Mouse (Mus musculus): ENCODE results near the gene Crybb1.

Gene Crybb1

DNA sequence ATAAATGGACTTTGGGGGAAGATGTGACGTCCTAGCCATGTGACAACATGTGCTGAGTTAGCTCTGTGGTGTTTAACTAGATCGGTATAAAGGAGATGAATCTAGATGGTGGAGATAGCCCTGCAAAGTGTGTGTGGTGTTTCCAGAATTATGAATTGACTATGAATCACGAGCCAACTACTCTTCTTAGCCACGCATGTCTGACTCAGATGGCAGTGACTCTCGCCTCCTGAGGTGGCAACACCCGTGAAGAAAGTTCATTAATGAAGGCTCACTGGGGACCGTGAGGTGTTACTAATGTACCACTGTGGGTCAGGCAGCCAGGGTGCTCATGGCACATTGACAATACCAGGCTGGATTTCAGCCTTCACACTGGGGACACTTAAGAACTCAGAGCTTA, 8.5 kb downstream of the Crybb1 start:
- TF ChIP-seq POU5F1 (IDR thresholded peaks at IDR 0.05; ENCODE audit: borderline replicate concordance, low read length) (no peak), NANOG (IDR thresholded peaks at IDR 0.05; ENCODE audit: borderline replicate concordance, low read length) (no peak), CTCF (conservative IDR thresholded peaks at IDR 0.05; ENCODE audit: low read length) (no peak)
- H3K9me3 ChIP-seq (ENCODE audit: low read length) = no peaks in the 10 kb centered on the region
- no peak overlapping the region for H3K4me3 ChIP-seq (replicated peaks; ENCODE audit: low read length)
- no peaks in the 10 kb centered on the region for H3K36me3 ChIP-seq (ENCODE audit: insufficient read depth, low read length)
- H3K4me1 ChIP-seq (replicated peaks; ENCODE audit: low read depth, low read length) = peaks cover 19% of the 10 kb centered on the region
- H3K27me3 ChIP-seq (ENCODE audit: insufficient read depth, low read length) = peaks cover 72% of the 10 kb centered on the region

DNA sequence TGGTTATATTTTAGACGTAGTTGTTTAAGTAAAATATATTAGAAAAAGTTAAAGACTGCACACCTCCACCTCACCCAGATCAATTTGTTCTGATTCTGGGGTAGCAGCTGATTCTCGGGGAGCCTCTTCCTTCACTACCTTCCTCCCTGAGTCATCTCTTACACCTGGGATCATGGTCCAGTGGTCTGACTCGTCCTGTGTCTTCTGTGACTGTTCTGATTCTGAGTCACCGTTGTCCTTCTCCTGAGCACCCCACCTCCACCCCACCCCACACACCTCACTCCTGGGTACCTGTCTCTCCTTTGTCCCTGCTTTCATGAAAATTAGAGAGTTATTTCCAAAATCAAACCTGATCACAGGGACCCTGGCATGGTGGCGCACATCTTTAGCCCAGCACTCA, 9.5 kb downstream of the Crybb1 start:
- peaks cover 25% of the 10 kb centered on the region for H3K4me1 ChIP-seq (replicated peaks; ENCODE audit: low read depth, low read length)
- H3K36me3 ChIP-seq (ENCODE audit: insufficient read depth, low read length) = no peaks in the 10 kb centered on the region
- H3K9me3 ChIP-seq (ENCODE audit: low read length) = no peaks in the 10 kb centered on the region
- peaks cover 70% of the 10 kb centered on the region for H3K27me3 ChIP-seq (ENCODE audit: insufficient read depth, low read length)
- TF ChIP-seq CTCF (conservative IDR thresholded peaks at IDR 0.05; ENCODE audit: low read length) = no peak
- TF ChIP-seq POU5F1 (IDR thresholded peaks at IDR 0.05; ENCODE audit: borderline replicate concordance, low read length) = no peak
- 0 out of 2 replicates have a peak overlapping the region, but pooled peaks have one; percentile 67 for H3K4me3 ChIP-seq (replicated peaks; ENCODE audit: low read length)

DNA sequence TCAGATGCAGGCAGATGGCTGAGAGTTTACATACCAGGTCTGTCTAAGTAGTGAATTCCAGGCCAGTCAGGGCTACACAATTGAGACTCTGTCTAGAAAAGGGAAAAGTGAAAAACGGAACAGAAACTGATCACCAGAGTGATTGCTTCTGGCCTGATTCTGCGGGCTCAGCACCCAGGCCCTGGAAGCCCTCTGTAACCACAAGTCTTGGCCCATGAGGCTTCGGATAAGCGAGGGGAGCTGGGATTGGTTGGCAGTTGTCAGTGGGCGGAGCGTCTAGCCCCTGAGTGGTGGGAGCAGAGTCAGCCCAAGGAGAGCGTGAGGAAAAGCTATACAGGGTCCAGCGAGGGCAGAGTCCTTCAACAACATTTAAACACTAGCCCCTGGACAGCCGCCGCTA, 9.9 kb downstream of the Crybb1 start:
- H3K36me3 ChIP-seq (ENCODE audit: insufficient read depth, low read length) = no peaks in the 10 kb centered on the region
- H3K27me3 ChIP-seq (ENCODE audit: insufficient read depth, low read length) = peaks cover 70% of the 10 kb centered on the region
- no peak for TF ChIP-seq NANOG (IDR thresholded peaks at IDR 0.05; ENCODE audit: borderline replicate concordance, low read length)
- no peak for TF ChIP-seq CTCF (conservative IDR thresholded peaks at IDR 0.05; ENCODE audit: low read length)
- no peak for TF ChIP-seq POU5F1 (IDR thresholded peaks at IDR 0.05; ENCODE audit: borderline replicate concordance, low read length)
- peaks cover 25% of the 10 kb centered on the region for H3K4me1 ChIP-seq (replicated peaks; ENCODE audit: low read depth, low read length)
- H3K4me3 ChIP-seq (replicated peaks; ENCODE audit: low read length) = peak overlapping the region; percentile 67
- no peaks in the 10 kb centered on the region for H3K9me3 ChIP-seq (ENCODE audit: low read length)

DNA sequence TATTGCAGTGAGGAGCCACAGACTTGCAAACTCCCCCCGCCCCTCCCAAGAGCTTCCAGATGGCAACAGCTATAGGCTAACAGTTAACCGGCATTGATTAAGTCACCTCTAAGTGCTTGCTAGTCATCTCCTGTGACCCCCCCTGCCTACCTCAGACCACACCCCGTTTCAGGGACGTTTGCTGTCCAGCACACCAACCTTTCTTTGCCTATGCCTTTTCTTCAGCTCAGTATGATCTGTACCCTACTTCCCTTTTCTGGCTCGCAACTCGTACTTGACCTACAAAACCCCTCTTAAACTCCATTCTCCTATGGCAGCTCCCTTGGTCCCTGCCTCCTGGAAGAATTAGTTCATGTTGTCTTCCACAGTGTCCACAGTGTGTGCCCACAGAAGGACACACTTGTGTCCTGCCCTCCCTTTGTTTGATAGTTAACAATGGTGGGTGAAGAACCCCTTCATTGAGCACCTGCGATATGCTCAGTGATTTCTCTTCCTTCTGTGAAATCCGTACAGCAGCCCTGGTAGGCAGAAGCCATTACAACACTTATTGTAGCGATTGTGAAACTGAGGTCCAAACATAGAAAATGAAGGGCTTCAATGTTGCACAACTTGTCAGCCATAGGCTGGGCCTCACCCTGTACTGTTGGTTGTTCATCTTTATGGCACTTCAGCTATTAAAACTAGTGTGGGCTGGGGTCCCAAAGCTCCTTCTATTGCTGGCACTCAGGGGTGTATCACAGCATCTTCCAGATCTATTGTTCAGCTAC, 10.6 kb downstream of the Crybb1 start:
- H3K9me3 ChIP-seq (ENCODE audit: low read length) = no peaks in the 10 kb centered on the region
- H3K4me1 ChIP-seq (replicated peaks; ENCODE audit: low read depth, low read length) = peaks cover 29% of the 10 kb centered on the region
- H3K4me3 ChIP-seq (replicated peaks; ENCODE audit: low read length) = peak overlapping the region; percentile 67
- no peak for TF ChIP-seq CTCF (conservative IDR thresholded peaks at IDR 0.05; ENCODE audit: low read length)
- no peak for TF ChIP-seq NANOG (IDR thresholded peaks at IDR 0.05; ENCODE audit: borderline replicate concordance, low read length)
- no peak for TF ChIP-seq POU5F1 (IDR thresholded peaks at IDR 0.05; ENCODE audit: borderline replicate concordance, low read length)
- H3K36me3 ChIP-seq (ENCODE audit: insufficient read depth, low read length) = no peaks in the 10 kb centered on the region
- peaks cover 71% of the 10 kb centered on the region for H3K27me3 ChIP-seq (ENCODE audit: insufficient read depth, low read length)

DNA sequence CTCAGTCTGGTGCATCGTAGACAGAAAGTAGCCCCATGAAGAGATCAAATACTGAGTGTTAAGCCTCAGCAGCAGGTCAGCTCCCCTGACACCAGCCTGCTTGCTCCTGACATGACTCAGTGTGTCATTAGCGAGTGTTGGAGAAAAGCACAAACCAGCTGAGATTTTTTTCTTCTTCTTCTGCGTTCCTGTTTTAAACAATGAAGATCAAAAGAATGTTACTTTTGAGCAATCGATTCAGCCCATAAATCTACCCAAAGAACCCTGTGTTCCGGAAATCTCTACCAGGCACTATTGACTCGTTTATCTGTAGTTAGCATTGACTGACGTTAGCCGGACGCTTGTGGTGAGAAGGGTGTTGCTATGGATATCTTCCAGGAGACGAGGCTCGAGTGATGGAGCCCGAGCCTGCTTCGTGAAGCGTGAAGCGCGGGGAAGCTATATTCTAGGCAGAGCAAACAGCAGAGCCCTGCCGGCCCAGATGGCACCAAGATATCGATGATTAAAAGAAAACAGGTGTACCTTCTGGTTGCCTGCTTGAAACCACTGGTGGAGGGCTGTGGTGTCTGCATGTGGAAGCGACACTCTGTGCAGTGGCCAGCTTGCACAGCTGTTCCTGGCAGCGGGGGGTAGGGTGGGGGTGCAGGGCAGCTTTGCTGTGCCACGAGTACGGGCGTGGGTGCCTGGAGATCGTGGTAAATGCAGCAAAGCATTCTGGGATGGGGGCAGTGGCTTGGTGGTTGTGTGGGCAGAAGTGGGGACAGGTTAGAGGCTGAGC, 15.3 kb downstream of the Crybb1 start:
- peaks cover 64% of the 10 kb centered on the region for H3K27me3 ChIP-seq (ENCODE audit: insufficient read depth, low read length)
- no peak for TF ChIP-seq CTCF (conservative IDR thresholded peaks at IDR 0.05; ENCODE audit: low read length)
- TF ChIP-seq POU5F1 (IDR thresholded peaks at IDR 0.05; ENCODE audit: borderline replicate concordance, low read length) = no peak
- no peak for TF ChIP-seq NANOG (IDR thresholded peaks at IDR 0.05; ENCODE audit: borderline replicate concordance, low read length)
- H3K4me3 ChIP-seq (replicated peaks; ENCODE audit: low read length) = no peak overlapping the region
- H3K36me3 ChIP-seq (ENCODE audit: insufficient read depth, low read length) = no peaks in the 10 kb centered on the region
- H3K9me3 ChIP-seq (ENCODE audit: low read length) = no peaks in the 10 kb centered on the region
- H3K4me1 ChIP-seq (replicated peaks; ENCODE audit: low read depth, low read length) = peaks cover 42% of the 10 kb centered on the region

DNA sequence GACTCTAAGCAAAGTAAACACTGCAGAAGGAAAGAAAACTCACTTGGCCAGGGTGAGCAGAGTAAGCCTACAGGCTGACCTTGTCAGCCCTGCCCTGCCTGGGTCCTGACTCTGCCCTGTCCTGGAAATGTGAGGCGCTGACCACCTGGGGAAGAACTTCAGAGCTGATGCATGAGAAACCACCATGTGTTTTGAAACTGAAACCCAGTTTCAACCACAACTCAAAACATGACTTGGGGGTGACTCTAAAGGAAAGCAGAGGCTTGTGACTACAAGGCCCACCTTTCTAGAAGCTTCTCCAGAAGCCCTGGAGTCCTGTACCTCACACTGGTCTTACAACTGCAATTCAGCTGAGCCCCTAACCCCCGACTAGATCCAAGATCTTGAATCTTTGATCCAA, 17.3 kb downstream of the Crybb1 start:
- Histone ChIP-seq H3K27me3 (ENCODE audit: insufficient read depth, low read length) (peaks cover 46% of the 10 kb centered on the region), H3K4me3 (replicated peaks; ENCODE audit: low read length) (no peak overlapping the region), H3K36me3 (ENCODE audit: insufficient read depth, low read length) (no peaks in the 10 kb centered on the region), H3K4me1 (replicated peaks; ENCODE audit: low read depth, low read length) (peaks cover 47% of the 10 kb centered on the region), H3K9me3 (ENCODE audit: low read length) (no peaks in the 10 kb centered on the region)
- no peak for TF ChIP-seq CTCF (conservative IDR thresholded peaks at IDR 0.05; ENCODE audit: low read length)
- no peak for TF ChIP-seq POU5F1 (IDR thresholded peaks at IDR 0.05; ENCODE audit: borderline replicate concordance, low read length)
- no peak for TF ChIP-seq NANOG (IDR thresholded peaks at IDR 0.05; ENCODE audit: borderline replicate concordance, low read length)

DNA sequence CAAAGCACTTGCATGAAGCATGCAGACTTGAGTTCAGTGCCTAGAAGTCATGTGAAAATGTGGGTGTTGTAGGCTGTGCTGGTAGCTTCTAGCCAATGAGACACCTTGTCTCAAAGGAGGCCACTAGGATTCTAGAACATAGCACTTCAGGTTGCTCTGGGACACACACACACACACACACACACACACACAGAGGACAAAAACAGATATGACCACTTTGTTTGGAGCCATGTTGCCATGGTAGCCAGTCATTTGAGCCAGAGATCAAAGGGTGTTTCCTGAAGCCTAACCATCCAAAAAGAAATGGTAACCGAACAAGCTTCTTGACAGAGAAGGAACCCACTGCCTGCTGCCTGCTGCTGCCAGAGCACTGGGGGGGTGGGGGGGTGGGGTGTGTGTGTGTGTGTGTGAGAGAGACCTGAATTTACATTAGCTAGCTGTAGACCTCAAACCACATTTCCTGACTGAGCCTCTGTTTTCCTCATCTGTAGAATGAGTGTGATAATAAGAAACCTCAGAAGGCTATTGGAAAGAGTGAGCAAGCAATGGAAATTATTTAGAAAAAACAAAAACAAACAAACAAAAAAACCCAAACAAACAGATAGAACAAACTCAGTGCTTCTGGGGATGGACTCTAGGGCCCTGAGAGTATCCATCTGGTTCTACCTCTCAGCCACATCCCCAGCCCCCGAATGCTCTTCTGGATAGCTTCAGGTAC, 18.3 kb downstream of the Crybb1 start:
- Histone ChIP-seq H3K9me3 (ENCODE audit: low read length) (no peaks in the 10 kb centered on the region), H3K4me1 (replicated peaks; ENCODE audit: low read depth, low read length) (peaks cover 53% of the 10 kb centered on the region), H3K36me3 (ENCODE audit: insufficient read depth, low read length) (no peaks in the 10 kb centered on the region; the same call in 1 of the 2 replicates), H3K4me3 (replicated peaks; ENCODE audit: low read length) (no peak overlapping the region), H3K27me3 (ENCODE audit: insufficient read depth, low read length) (peaks cover 36% of the 10 kb centered on the region)
- TF ChIP-seq POU5F1 (IDR thresholded peaks at IDR 0.05; ENCODE audit: borderline replicate concordance, low read length) (no peak), NANOG (IDR thresholded peaks at IDR 0.05; ENCODE audit: borderline replicate concordance, low read length) (no peak), CTCF (conservative IDR thresholded peaks at IDR 0.05; ENCODE audit: low read length) (no peak)
